Mouse (Mus musculus): ENCODE measurements at regions not wholly inside any gene's neighbourhood (a gene's known extent, or its start where the extent isn't known, plus 50 kb on each side); places are given as distances from the start of the nearest gene placed in this dataset.

DNA sequence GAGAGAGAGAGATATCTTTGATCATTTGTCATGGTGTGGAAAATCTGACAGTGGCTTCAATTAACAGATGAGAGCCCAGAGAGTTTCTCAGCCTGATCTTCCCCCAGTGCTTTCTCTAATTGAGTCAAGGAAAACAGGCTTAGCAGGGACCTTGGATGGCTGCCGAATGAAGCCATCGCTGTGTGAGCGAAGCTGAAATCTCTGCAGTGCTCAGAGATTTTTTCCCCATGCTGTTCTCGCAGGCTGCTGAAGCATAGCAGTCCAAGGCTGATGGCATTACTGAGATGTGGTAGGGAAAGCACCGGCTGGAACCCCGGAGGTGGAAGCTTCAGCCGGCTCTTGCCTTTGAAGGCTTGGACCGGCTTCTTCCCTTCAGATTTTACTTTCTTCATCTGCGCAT lies 455.1 kb downstream of the Slc4a3 start:
- no peak for TF ChIP-seq CTCF (conservative IDR thresholded peaks at IDR 0.05; ENCODE audit: low read length)
- TF ChIP-seq POU5F1 (IDR thresholded peaks at IDR 0.05; ENCODE audit: borderline replicate concordance, low read length), result no peak
